Mouse (Mus musculus) lung, adult 2 months (tissue): Measurements from ENCODE around the gene Zmym3. TPM values are rescaled to one million over a fixed set of nuclear protein-coding genes. Genes with fewer than 3 reads are reported as not detected.
"Not testable (repeated sequence)": the region's sequence is repeated elsewhere in the genome, so short reads cannot be mapped to it uniquely, and the experiment has no call there.

ENCODE experiments used
- DNase-seq: peaks from one replicate; pipeline ENCODE4 v3.0.0; 2022
- H3K4me1 ChIP-seq: fragments of 200-500 bp; 2 replicates; pipeline ENCODE4 v1.6.1; 2011; ENCODE audit warnings: low read length; ENCODE audit not compliant: control insufficient read depth, insufficient read depth
- H3K4me3 ChIP-seq: fragments of 200-500 bp; replicated peaks from 2 replicates; pipeline ENCODE3; 2011; ENCODE audit warnings: low read depth, mild to moderate bottlenecking, control low read depth, low read length; ENCODE audit errors: extremely low read depth
- CTCF ChIP-seq: fragments of 200-500 bp; IDR thresholded peaks from 2 replicates; pipeline ENCODE4 v1.5.1; 2011; ENCODE audit warnings: mild to moderate bottlenecking, low read length, control low read depth; ENCODE audit not compliant: insufficient read depth
- POLR2A ChIP-seq: fragments of 200-500 bp; IDR thresholded peaks from 2 replicates; pipeline ENCODE4 v1.6.1; 2011; ENCODE audit warnings: low read depth, mild to moderate bottlenecking, control low read depth, low read length, borderline replicate concordance; ENCODE audit errors: extremely low read depth
- WGBS: fragments of 180-500 bp; shearing (Covaris S2); methylation state at CpG from one replicate; pipeline ENCODE4 v1.1.7; 2018; 5-methylcytosine and 5-hydroxymethylcytosine counted together
- polyA plus RNA-seq: library from polyadenylated mRNA; depleted of rRNA; stranded (reverse); fragments of >200 nt; gene quantifications from 2 replicates; pipeline ENCODE4 v1.2.3, GENCODE M21; 2012; rRNA removed

Gene Zmym3
- polyA plus RNA-seq, 1 experiment = 32.8 TPM

DNA sequence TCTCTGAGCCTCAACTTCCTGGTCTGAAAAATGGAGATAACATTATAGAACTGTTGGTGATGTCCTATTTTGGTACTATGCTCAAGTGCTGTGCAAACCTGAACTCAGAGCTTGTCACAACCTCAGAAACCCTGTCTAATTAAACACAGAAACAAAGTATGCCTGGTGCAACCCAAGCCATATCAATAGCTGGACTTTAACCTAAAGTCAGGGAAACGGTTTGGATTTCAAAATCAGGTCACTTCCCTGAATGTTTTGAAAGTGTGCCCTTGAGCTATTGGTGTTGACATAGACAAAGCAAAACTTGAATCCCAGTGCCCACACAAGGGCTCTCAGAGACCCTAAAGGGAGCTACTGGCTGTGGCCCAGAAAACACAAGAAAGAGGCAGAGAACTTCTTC, 40.9 kb downstream of the Zmym3 start:
- no peak for DNase-seq
- H3K4me3 ChIP-seq = no peak overlapping the region
- WGBS = 68% methylated on average over 1 of the region's 1 CpGs
- H3K4me1 ChIP-seq = no peaks in the 10 kb centered on the region
- TF ChIP-seq CTCF = no peak
- no peak for TF ChIP-seq POLR2A

DNA sequence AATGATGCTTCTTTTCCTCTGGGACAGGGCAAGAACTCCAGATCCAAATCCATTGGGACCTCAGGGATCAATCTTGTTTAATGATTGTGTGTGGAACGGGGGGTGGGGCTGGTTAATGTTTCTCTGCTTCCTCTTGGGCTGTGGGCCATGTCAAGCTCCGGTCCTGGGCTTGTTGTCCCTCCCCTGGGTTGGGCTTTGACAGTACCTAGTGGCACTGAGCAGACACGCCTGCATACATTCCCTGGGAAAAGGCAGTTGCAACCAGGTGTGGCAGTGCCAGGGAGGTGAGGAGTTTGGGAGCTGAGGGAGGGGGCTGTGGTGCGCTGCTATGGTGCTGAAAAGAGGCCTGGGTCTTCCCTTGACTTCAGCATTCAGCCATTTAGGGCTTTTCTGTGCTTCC, 43.6 kb downstream of the Zmym3 start:
- no peak for DNase-seq
- TF ChIP-seq CTCF = no peak
- no peak for TF ChIP-seq POLR2A
- Histone ChIP-seq H3K4me1 (no peaks in the 10 kb centered on the region), H3K4me3 (no peak overlapping the region)
- 48% methylated on average over 4 of the region's 4 CpGs for WGBS

DNA sequence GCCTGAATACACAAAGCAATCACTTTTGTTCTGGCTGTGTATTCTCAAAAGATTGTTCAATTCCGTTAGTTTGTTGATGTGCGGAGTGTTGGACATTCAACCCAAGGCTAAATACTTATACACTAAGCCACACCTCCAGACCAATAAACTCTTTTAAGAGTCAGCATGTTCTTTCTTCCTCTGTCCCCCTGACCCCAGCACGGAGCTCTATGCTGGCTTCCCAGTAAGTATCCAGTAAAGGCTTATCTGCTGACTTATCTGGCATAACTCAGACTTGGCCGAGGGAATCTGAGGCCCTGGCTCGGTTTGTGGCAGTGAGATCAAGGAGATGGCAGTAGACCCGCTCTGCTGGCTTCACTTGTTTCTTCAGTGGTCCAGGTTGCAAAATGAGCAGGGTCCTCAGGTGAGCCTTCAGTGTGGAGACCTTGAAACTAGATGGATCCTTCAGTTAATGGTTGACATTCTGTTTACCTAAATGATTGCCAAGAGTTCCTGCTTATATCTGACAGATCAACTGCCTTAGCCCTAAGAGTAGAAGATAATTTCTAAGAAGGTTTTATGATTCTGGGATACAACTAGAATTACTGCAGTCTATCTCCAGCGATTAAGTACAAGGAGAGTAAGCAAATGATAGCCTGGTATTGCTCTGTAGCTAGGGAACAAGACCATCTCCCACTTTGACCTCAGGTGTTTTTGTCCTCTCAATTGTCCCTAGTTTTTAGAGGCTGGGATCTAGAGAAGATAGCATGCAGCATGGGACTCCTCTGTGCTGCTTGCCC, 44.3 kb downstream of the Zmym3 start, which contains the start of gene Gjb1:
Gjb1 (plus strand) TSS at position 189 of the 779 bp plus-strand sequence.
- DNase-seq = no peak
- Histone ChIP-seq H3K4me1 (no peaks in the 10 kb centered on the region), H3K4me3 (no peak within 1 kb of the TSS)
- WGBS = 69% methylated on average over 7 of the region's 7 CpGs
- TF ChIP-seq CTCF (no peak), POLR2A (no peak)

DNA sequence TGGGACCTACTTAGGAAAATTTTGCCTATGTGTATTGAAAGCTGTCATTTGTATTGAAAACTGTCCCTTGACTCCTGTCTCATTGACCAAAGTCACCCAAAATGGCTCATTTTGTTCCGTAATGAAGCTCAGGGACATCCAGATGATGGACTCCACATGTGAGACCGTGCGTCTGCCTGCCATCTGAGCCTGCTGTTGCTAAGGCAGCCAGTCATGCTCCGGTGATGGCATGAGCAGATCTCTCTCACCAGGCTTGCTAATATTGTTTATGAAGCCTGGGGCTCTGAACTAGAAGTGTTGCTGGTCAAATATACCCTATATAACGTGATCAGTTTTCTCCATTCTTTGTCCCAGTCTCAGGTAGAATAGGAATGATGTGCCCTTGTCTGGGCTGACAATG, 47.7 kb downstream of the Zmym3 start:
- H3K4me3 ChIP-seq = no peak overlapping the region
- WGBS = 70% methylated on average over 5 of the region's 5 CpGs
- no peak for DNase-seq
- H3K4me1 ChIP-seq = no peaks in the 10 kb centered on the region
- TF ChIP-seq CTCF (no peak), POLR2A (no peak)

DNA sequence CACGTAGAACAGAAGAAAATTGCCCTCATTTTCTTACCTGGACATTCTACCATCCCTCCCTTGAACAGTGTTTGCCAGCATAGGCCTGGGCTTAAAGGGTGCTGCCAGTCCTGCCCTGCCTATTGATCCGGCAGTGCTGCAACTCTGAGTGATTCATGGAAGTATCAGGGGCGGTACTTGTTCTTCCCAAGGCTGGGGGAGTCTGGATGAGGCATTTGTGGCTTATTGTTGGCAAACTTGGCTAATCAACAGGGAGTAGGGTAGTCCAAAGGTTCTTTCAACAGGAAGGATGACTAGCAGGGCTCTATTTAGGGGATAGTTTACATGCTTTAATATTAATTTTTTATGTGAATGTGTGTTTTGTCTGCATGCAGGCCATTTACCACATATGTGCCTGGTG, 50.1 kb downstream of the Zmym3 start:
- no peak for DNase-seq
- H3K4me3 ChIP-seq = no peak overlapping the region
- H3K4me1 ChIP-seq = no peaks in the 10 kb centered on the region
- 68% methylated on average over 3 of the region's 3 CpGs for WGBS
- TF ChIP-seq POLR2A (no peak), CTCF (no peak)

DNA sequence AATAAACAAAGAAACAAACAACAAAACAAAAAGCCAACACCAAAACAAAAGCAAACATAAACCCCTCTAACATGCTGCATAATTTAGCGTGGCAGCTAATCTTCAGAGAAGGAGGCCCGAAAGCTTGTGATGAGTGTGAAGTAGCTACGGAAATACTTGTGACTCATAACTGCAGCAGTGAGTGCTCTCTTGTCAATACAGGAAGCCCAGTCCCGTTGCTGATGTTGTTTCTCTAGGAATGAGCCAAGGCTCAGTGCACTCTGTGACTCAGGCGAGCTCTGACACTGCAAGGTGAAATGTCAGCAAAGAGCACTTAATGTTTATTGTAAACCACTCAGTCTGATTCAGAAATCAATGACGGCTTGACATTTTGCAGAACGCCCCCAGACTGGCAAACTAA, 51.6 kb downstream of the Zmym3 start:
- DNase-seq = no peak
- Histone ChIP-seq H3K4me1 (no peaks in the 10 kb centered on the region), H3K4me3 (no peak overlapping the region)
- 49% methylated on average over 7 of the region's 7 CpGs for WGBS
- TF ChIP-seq POLR2A = no peak

DNA sequence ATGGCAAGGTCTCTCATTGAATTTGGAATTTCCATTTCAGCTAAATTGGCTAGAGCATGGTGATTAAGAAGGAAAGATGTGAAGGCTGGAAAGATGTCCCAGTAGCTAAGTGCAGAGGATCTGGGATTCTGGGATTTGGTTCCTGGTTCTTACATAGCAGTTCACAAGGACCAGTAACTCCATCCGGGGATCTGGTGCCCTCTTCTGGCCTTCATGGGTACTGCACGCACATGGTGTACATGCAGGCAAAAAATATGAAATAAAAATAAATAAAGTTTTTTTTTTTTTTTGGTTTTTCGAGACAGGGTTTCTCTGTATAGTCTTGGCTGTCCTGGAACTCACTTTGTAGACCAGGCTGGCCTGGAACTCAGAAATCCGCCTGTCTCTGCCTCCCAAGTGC, 61.7 kb downstream of the Zmym3 start:
- not testable (repeated sequence) for H3K4me3 ChIP-seq, DNase-seq, H3K4me1 ChIP-seq
- WGBS = 63% methylated on average over 4 of the region's 4 CpGs

Other genes with a start within 250 kb of the Zmym3 start
- 11.3 and 26.5 TPM in 2 replicates for gene Snx12, start 198.3 kb downstream of the Zmym3 start, polyA plus RNA-seq
- 41.7 and 55.6 TPM in 2 replicates for gene Foxo4, start 166.3 kb downstream of the Zmym3 start, polyA plus RNA-seq
- gene Gm614, start 156.9 kb downstream of the Zmym3 start, polyA plus RNA-seq = 0.51 and 0.57 TPM in 2 replicates
- 38.0 and 60.3 TPM in 2 replicates for gene Il2rg, start 152.6 kb downstream of the Zmym3 start, polyA plus RNA-seq
- not detected in 2 replicates for gene Gm20489, start 151.8 kb downstream of the Zmym3 start, polyA plus RNA-seq
- gene Med12, start 146.8 kb downstream of the Zmym3 start, polyA plus RNA-seq = 109 and 128 TPM in 2 replicates
- gene Nlgn3, start 121.7 kb downstream of the Zmym3 start, polyA plus RNA-seq = 0.23 and 0.57 TPM in 2 replicates
- 6.2 and 7.2 TPM in 2 replicates for gene Gjb1, start 44.5 kb downstream of the Zmym3 start, polyA plus RNA-seq
- gene Nono, start 8.5 kb upstream of the Zmym3 start, polyA plus RNA-seq = 57.9 and 96.3 TPM in 2 replicates
- gene Itgb1bp2, start 28.2 kb upstream of the Zmym3 start, polyA plus RNA-seq = 2.0 and 13.6 TPM in 2 replicates
- 3.2 and 7.3 TPM in 2 replicates for gene Taf1, start 111.9 kb upstream of the Zmym3 start, polyA plus RNA-seq
- 59.0 and 107 TPM in 2 replicates for gene Ogt, start 219.2 kb upstream of the Zmym3 start, polyA plus RNA-seq